Mouse (Mus musculus) frontal cortex, adult 2 months (tissue): ENCODE measurements around the gene Chchd4. TPM values are rescaled to one million over a fixed set of nuclear protein-coding genes. Genes with fewer than 3 reads are reported as not detected.
A peak's percentile ranks its signal among the peaks of the same experiment; 100 is the strongest.
"Not testable (repeated sequence)": the region's sequence is repeated elsewhere in the genome, so short reads cannot be mapped to it uniquely, and the experiment has no call there.

Experiments
- DNase-seq, 2 experiments: peaks; one replicate each; pipeline ENCODE4 v3.0.0; 2022; ENCODE audit warnings: low spot score in 1 of 2; ENCODE audit errors: extremely low spot score in 1 of 2
- polyA plus RNA-seq: library from polyadenylated mRNA; depleted of rRNA; stranded (reverse); fragments of >200 nt; gene quantifications from 2 replicates; pipeline ENCODE4 v1.2.3, GENCODE M21; 2012

Gene Chchd4
- polyA plus RNA-seq, 1 experiment: 19.3 TPM

DNA sequence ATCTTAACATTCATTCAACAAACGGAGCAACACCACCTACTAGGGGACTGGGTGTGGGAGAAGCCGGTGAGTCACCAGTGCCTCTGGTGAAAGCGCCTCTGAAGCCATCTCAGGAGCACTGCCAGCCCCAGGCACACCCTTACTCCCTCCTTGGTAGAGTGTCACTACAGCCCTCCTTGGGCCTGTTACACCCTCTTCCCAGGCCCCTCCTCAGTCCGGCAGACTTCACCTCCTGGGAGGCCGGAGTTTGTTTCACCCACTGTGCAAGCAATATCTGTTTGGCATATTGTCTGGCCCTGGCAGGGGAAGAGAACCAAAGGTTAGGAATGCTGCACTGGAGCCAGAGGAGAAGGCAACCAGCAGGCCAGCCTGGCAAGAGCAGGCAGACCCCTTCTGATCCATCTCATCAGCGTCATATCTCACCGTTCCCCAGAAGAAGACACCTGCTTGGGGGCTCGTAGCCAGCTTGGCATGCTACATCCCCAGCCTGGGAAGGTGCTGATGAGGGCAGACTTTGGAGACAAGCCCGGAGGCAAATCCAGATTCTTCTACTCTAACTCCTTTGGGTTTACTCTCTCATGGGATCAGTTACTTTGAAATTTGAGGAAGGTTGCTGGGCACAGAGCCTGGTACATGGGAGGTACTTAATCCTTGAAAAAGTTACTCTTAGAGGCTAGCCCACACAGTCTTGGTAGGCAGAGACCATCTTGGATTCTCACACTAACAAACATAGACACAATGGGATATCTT lies 1.3 kb upstream of the Chchd4 start:
- DNase-seq: peak in 1 of 2 experiments; percentile 46

- DNase-seq: no peak
Observed at GRCm38 (mm10) chr6:91473805-91474440, 577 bp upstream of the Chchd4 start.

- DNase-seq: no peak
Observed at GRCm38 (mm10) chr6:91472319-91472718, 1.0 kb downstream of the Chchd4 start.

DNA sequence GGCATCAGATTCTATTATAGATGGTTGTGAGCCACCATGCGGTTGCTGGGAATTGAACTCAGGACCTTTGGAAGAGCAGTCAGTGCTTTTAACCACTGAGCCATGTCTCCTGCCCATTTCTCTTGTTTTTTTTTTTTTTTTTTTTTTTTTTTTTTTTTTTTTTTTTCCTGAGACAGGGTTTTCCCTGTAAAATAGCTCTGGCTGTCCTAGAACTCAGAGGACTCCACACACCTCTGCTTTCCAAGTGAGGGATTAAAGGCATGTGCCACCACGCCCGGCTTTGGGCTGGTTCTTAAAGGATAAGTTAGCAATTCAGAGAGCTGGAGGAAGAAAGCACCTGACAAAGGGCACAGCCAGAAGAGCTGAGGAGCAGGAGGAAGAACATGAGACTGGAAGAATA lies 1.9 kb downstream of the Chchd4 start:
- DNase-seq: not testable (repeated sequence)

DNA sequence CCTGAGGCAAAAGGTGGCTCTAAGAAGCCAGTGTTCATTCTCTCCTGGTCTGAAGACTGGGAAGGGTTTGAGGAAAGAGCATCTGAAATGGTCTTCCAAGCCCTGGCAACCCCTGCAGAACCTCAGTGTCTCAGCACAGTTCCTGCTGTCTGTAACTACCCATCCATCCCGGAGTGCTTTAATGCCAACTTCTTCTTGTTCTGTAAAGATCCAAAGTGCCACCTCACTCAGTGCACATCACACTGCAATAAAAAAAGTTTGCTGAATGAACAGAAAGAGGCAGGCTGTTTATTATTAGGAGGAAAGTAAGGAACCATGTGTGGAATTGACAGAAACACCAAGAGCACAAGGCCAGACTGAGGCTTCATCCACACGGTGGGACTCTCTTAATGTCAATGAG lies 2.6 kb downstream of the Chchd4 start:
- DNase-seq: no peak

- no peak for DNase-seq
Observed at GRCm38 (mm10) chr6:91467106-91467505, 6.2 kb downstream of the Chchd4 start.

DNA sequence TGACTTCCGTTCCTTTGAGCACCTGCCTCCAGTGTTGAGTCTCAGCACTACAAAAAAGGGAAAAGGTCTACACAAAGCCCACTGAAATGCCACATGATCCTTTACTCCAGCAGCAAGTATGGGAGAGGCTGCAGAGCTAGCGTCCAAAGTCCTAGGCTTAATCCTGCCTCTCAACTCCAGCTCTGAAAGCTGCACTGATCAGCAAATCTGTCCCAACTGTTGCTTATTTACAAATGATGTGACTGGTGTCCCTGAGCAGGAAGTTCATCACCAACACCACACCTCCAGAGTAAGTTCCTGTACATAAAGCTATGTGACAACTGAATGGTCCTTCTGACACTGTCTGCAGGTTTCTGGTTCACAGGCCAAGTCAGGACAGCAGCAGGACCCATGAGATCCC lies 7.6 kb downstream of the Chchd4 start:
- no peak for DNase-seq

DNA sequence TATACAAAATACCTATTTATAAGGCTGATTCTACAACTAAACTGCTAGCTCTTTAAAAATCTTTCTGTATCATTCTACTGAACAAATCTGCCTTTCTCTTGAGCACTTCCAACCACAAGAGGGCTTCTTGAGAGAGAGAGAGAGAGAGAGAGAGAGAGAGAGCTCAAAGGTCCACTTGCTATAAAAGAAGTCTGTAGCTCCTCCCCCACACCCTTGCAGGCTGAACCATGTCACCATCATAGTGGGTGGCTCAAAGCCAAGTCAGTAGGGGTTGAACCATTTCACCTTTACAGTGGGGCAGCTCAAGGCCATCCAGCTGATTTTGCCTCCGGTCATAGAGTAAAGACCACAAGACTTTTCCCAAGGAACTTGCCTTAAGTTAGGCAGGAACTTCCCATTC lies 13.9 kb downstream of the Chchd4 start:
- DNase-seq: no peak

DNA sequence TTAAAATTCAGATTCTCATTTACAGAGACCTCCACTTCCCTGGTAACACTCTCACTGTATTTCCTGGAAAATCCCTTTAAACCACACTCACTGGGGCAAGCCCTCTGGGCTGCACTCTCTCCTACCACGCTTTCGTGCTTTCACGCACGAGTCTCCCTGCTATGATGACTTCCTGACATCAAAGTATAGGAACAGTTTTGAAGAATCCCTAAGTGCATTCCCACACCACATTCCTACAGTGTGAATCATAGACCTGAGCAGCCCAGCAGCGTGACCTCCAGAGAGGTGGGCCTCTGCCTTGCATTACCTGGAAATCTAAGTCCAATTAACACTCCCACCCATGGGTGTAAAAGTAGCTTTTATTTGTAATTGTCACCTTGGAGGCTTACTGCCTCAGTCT lies 18.8 kb downstream of the Chchd4 start:
- DNase-seq: no peak

DNA sequence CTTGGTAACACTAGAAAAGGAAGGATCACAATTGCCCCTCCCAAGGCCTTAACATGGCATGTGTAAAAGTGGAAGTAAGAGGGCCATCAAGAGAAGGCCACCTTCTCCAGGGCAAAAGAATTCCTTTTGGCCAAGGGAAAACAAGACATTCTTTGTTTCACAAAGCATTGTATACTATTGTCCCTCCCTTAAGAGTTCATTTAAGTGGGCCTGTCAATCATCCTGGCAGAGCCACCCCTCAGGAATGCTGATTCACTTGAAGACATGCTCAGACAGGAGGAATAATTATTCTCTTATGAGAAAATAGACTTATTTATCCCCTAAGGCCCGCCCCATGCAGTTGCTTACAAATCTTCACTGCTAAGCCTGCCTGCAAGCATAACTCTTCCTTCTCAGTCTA lies 21.3 kb downstream of the Chchd4 start:
- no peak for DNase-seq

GRCm38 (mm10) chr6:91449472-91450225 lies 23.7 kb downstream of the Chchd4 start:
- no peak for DNase-seq

DNA sequence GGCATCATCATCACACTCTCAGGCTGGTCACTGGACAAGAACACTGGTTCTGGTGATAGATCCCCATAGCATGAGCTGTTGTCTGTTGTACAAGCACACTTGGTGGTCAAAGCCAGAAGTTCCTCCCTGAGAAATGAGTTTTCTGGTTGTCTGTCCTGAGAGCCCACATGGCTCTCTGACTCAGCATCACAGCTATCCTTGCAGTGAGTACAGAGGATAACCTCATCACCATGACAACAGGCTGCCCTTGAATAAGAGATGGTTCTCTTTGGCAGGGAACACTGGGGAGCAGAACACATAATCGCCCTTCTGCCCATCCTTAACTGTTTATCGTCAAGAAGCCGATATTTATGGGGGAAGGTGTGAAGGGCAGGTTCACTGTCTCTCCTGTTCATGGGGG lies 28.0 kb downstream of the Chchd4 start:
- DNase-seq: no peak

- no peak for DNase-seq
Observed at GRCm38 (mm10) chr6:91441145-91441662, 32.1 kb downstream of the Chchd4 start.

GRCm38 (mm10) chr6:91440474-91441144 lies 32.7 kb downstream of the Chchd4 start:
- DNase-seq: peak; percentile 96 to 99

GRCm38 (mm10) chr6:91424151-91424550 lies 49.2 kb downstream of the Chchd4 start:
- DNase-seq: no peak

- DNase-seq: no peak
Observed at GRCm38 (mm10) chr6:91421629-91422028, 51.7 kb downstream of the Chchd4 start.

GRCm38 (mm10) chr6:91417291-91417845 lies 56.0 kb downstream of the Chchd4 start:
- DNase-seq: no peak

- no peak for DNase-seq
Observed at GRCm38 (mm10) chr6:91416146-91416545, 57.2 kb downstream of the Chchd4 start.

GRCm38 (mm10) chr6:91414890-91415289 lies 58.5 kb downstream of the Chchd4 start:
- peak in 1 of 2 experiments; percentile 65 for DNase-seq
